Mouse (Mus musculus) cortical plate, adult 2 months (tissue): Measurements from ENCODE around the gene 6030408B16Rik. TPM values are rescaled to one million over a fixed set of nuclear protein-coding genes. Genes with fewer than 3 reads are reported as not detected.

ENCODE experiments used
- H3K27ac ChIP-seq: fragments of 200-500 bp; 2 replicates; pipeline ENCODE4 v1.5.1; 2012; ENCODE audit warnings: low read length, control low read depth, inconsistent platforms; ENCODE audit not compliant: insufficient read depth
- H3K4me1 ChIP-seq: fragments of 200-500 bp; 2 replicates; pipeline ENCODE4 v1.6.1; 2011; ENCODE audit warnings: low read length; ENCODE audit not compliant: control insufficient read depth, insufficient read depth
- H3K4me3 ChIP-seq: fragments of 200-500 bp; 2 replicates; pipeline ENCODE4 v1.5.1; 2011; ENCODE audit warnings: mild to moderate bottlenecking, low read length, control low read depth; ENCODE audit not compliant: insufficient read depth
- CTCF ChIP-seq: fragments of 200-500 bp; IDR thresholded peaks from 2 replicates; pipeline ENCODE4 v1.5.1; 2011; ENCODE audit warnings: mild to moderate bottlenecking, control low read depth, low read length; ENCODE audit not compliant: insufficient read depth; ENCODE audit errors: extremely low read depth
- POLR2A ChIP-seq: fragments of 200-500 bp; IDR thresholded peaks from 2 replicates; pipeline ENCODE4 v1.6.1; 2011; ENCODE audit warnings: mild to moderate bottlenecking, low read length, control low read depth; ENCODE audit not compliant: insufficient read depth; ENCODE audit errors: extremely low read depth
- polyA plus RNA-seq: library from polyadenylated mRNA; depleted of rRNA; stranded (reverse); fragments of >200 nt; gene quantifications from 2 replicates; pipeline ENCODE4 v1.2.3, GENCODE M21; 2012; rRNA removed

The 6030408B16Rik gene
- 0.13 and 0.23 TPM in 2 replicates for polyA plus RNA-seq

- TF ChIP-seq CTCF (no peak), POLR2A (no peak)
- Histone ChIP-seq H3K4me3 (no peak within 1 kb of the TSS), H3K27ac (no peak within 1 kb of the TSS), H3K4me1 (no peaks in the 10 kb centered on the region)
Measured at GRCm38 (mm10) chr15:101293025-101293621, at the start of gene 6030408B16Rik. Gene 6030408B16Rik (plus strand): TSS chr15:101293212.

- Histone ChIP-seq H3K27ac (no peak overlapping the region), H3K4me1 (peaks cover 10% of the 10 kb centered on the region; the same call in 1 of the 2 replicates), H3K4me3 (no peak overlapping the region)
- no peak for TF ChIP-seq POLR2A
- TF ChIP-seq CTCF, result no peak
Measured at GRCm38 (mm10) chr15:101244012-101244411, 49.0 kb upstream of the 6030408B16Rik start.

- no peak for TF ChIP-seq CTCF
- TF ChIP-seq POLR2A, result peak; percentile 65
- peaks cover 6% of the 10 kb centered on the region; the same call in 1 of the 2 replicates for H3K4me1 ChIP-seq
- peak overlapping the region; percentile 26 for H3K4me3 ChIP-seq
- peak overlapping the region; percentile 80 for H3K27ac ChIP-seq
Measured at GRCm38 (mm10) chr15:101246231-101247154, 46.5 kb upstream of the 6030408B16Rik start.

GRCm38 (mm10) chr15:101247155-101247498, 45.9 kb upstream of the 6030408B16Rik start:
- Histone ChIP-seq H3K4me3 (peak overlapping the region; percentile 26; the same call in 1 of the 2 replicates), H3K27ac (no peak overlapping the region), H3K4me1 (peaks cover 6% of the 10 kb centered on the region; the same call in 1 of the 2 replicates)
- TF ChIP-seq CTCF, result no peak
- TF ChIP-seq POLR2A, result no peak

- peak overlapping the region; percentile 15; the same call in 1 of the 2 replicates for H3K27ac ChIP-seq
Measured at GRCm38 (mm10) chr15:101248029-101248710, 44.8 kb upstream of the 6030408B16Rik start.

GRCm38 (mm10) chr15:101250220-101250800, 42.7 kb upstream of the 6030408B16Rik start:
- TF ChIP-seq CTCF, result no peak
- Histone ChIP-seq H3K4me3 (no peak overlapping the region), H3K4me1 (peaks cover 6% of the 10 kb centered on the region; the same call in 1 of the 2 replicates), H3K27ac (no peak overlapping the region)

More at GRCm38 (mm10) chr15:101248029-101248710, 44.8 kb upstream of the 6030408B16Rik start:
- no peak overlapping the region for H3K4me3 ChIP-seq
- TF ChIP-seq POLR2A, result no peak
- no peak for TF ChIP-seq CTCF
- H3K4me1 ChIP-seq, result peaks cover 6% of the 10 kb centered on the region; the same call in 1 of the 2 replicates

- TF ChIP-seq CTCF (no peak), POLR2A (no peak)
- H3K4me1 ChIP-seq, result peaks cover 12% of the 10 kb centered on the region
- H3K4me3 ChIP-seq, result no peak overlapping the region
- H3K27ac ChIP-seq, result no peak overlapping the region
Measured at GRCm38 (mm10) chr15:101251930-101252329, 41.1 kb upstream of the 6030408B16Rik start.

GRCm38 (mm10) chr15:101252614-101253013, 40.4 kb upstream of the 6030408B16Rik start:
- Histone ChIP-seq H3K27ac (no peak overlapping the region), H3K4me3 (no peak overlapping the region), H3K4me1 (peaks cover 12% of the 10 kb centered on the region)
- TF ChIP-seq POLR2A, result no peak
- no peak for TF ChIP-seq CTCF

- TF ChIP-seq CTCF, result no peak
- TF ChIP-seq POLR2A, result no peak
- peak overlapping the region; percentile 30; the same call in 1 of the 2 replicates for H3K27ac ChIP-seq
- H3K4me1 ChIP-seq, result peaks cover 10% of the 10 kb centered on the region
- peak overlapping the region; percentile 66 for H3K4me3 ChIP-seq
Measured at GRCm38 (mm10) chr15:101253563-101253885, 39.5 kb upstream of the 6030408B16Rik start.
